Mouse (Mus musculus) hindbrain, embryonic 11.5 days (tissue): ENCODE data around the gene Cx3cr1. TPM values are rescaled to one million over a fixed set of nuclear protein-coding genes. Genes with fewer than 3 reads are reported as not detected.
A peak's percentile ranks its signal among the peaks of the same experiment; 100 is the strongest.

ENCODE experiments used
- ATAC-seq: fragments of 200-750 bp; cut with Nextera tagmentation; 2 replicates; pipeline ENCODE4 v1.8.0; 2017; ENCODE audit warnings: mild to moderate bottlenecking, moderate TSS enrichment, moderate library complexity; ENCODE audit not compliant: low FRiP score
- DNase-seq: peaks from one replicate; pipeline ENCODE4 v3.0.0-alpha.2; 2015; ENCODE audit warnings: low spot score
- H3K27ac ChIP-seq: fragments of 300-500 bp; sonication (generic); 2 replicates; pipeline ENCODE4 v1.5.1; 2014; ENCODE audit warnings: mild to moderate bottlenecking, low read depth, low read length
- H3K27me3 ChIP-seq: fragments of 300-500 bp; sonication (generic); 2 replicates; pipeline ENCODE4 v1.6.1; 2014; ENCODE audit warnings: mild to moderate bottlenecking, low read length, moderate library complexity, mixed read lengths; ENCODE audit not compliant: control insufficient read depth, insufficient read depth
- H3K36me3 ChIP-seq: fragments of 300-500 bp; sonication (generic); 2 replicates; pipeline ENCODE4 v1.6.1; 2014; ENCODE audit warnings: mild to moderate bottlenecking, low read length, moderate library complexity, mixed read lengths; ENCODE audit not compliant: control insufficient read depth, insufficient read depth
- H3K4me1 ChIP-seq: fragments of 300-500 bp; sonication (generic); replicated peaks from 2 replicates; pipeline ENCODE4 v1.6.1; 2014; ENCODE audit warnings: low read length, mixed read lengths; ENCODE audit not compliant: control insufficient read depth, insufficient read depth
- H3K4me2 ChIP-seq: fragments of 300-500 bp; sonication (generic); replicated peaks from 2 replicates; pipeline ENCODE4 v1.6.1; 2014; ENCODE audit warnings: mild to moderate bottlenecking, low read depth, low read length
- H3K4me3 ChIP-seq: fragments of 300-500 bp; sonication (generic); 2 replicates; pipeline ENCODE4 v1.5.1; 2014; ENCODE audit warnings: low read depth, low read length
- H3K9ac ChIP-seq: fragments of 300-500 bp; sonication (generic); 2 replicates; pipeline ENCODE4 v1.6.1; 2014; ENCODE audit warnings: low read depth, low read length
- H3K9me3 ChIP-seq: fragments of 300-500 bp; sonication (generic); 2 replicates; pipeline ENCODE4 v1.6.1; 2016; ENCODE audit warnings: low read length; ENCODE audit not compliant: control insufficient read depth
- WGBS: fragments of 180-500 bp; shearing (Covaris S2); extraction: QIAGEN DNeasy Blood & Tissue Kit; methylation state at CpG from one replicate; pipeline ENCODE4 v1.1.7; 2014; 5-methylcytosine and 5-hydroxymethylcytosine counted together
- polyA plus RNA-seq: library from polyadenylated mRNA; unstranded; fragments of >200 nt; fragmentation: Nextera tagmentation; extraction: Ambion mirVana; gene quantifications from 2 replicates; pipeline ENCODE4 v1.2.1, GENCODE M21; 2014

Cx3cr1 gene
- polyA plus RNA-seq, 1 experiment from 2014 or later = 7.2 TPM

DNA sequence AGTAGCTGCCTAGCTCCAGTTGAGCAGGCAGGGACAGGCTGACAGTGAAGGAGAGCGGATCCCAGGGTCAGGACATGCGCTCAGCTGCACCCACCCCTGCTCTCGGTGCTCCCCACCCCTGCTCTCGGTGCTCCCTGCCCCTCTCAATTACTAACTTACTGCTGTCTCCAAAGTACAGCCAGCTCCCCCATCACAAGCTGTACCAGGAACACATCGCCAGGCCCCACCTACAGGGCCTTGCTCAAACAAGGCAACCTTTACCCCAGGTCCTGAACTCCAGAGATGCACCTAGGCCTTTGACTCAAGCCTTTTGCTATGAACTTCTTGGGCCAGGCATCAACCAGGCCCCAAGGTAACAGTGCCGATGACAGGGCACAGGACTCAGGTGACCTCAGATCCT lies 136.0 kb downstream of the Cx3cr1 start:
- H3K36me3 ChIP-seq = peaks cover 2% of the 10 kb centered on the region; the same call in 1 of the 2 replicates
- H3K9ac ChIP-seq = no peak overlapping the region
- no peak overlapping the region for H3K4me2 ChIP-seq
- no peaks in the 10 kb centered on the region for H3K27me3 ChIP-seq
- no peaks in the 10 kb centered on the region for H3K9me3 ChIP-seq
- H3K4me3 ChIP-seq = no peak overlapping the region
- WGBS = over 99% methylated on average over 6 of the region's 6 CpGs
- H3K4me1 ChIP-seq = no peaks in the 10 kb centered on the region
- H3K27ac ChIP-seq = no peak overlapping the region
- no peak for ATAC-seq
- DNase-seq = no peak

DNA sequence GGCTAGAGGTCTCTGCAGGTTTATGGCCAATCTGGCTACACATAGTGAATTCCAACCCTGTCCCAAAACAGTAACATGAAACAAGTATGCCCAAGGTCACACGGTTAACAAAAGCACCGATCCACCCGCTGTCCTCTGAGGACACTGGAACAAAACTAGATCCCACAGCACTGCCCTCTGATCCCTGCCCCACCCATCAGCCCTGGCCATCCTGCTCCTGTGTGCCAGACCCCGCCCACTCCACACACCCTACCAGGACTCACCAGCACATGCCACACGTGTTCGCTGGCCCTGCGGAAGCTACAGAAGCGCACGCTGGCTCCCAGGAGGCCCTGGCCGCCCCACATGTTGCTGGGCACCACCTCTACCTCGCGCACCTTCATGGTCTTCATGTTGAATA lies 137.3 kb downstream of the Cx3cr1 start:
- Histone ChIP-seq H3K27ac (no peak overlapping the region), H3K4me3 (no peak overlapping the region), H3K9me3 (no peaks in the 10 kb centered on the region), H3K4me2 (no peak overlapping the region), H3K4me1 (no peaks in the 10 kb centered on the region), H3K9ac (no peak overlapping the region), H3K27me3 (no peaks in the 10 kb centered on the region), H3K36me3 (peaks cover 2% of the 10 kb centered on the region; the same call in 1 of the 2 replicates)
- 94% methylated on average over 12 of the region's 12 CpGs for WGBS
- no peak for DNase-seq
- no peak for ATAC-seq

GRCm38 (mm10) chr9:119926497-119926896 lies 143.2 kb downstream of the Cx3cr1 start:
- Histone ChIP-seq H3K27ac (no peak overlapping the region), H3K36me3 (peaks cover 9% of the 10 kb centered on the region; the same call in 1 of the 2 replicates), H3K27me3 (no peaks in the 10 kb centered on the region), H3K9ac (no peak overlapping the region), H3K4me1 (no peaks in the 10 kb centered on the region), H3K9me3 (no peaks in the 10 kb centered on the region), H3K4me3 (no peak overlapping the region), H3K4me2 (no peak overlapping the region)
- WGBS = 84% methylated on average over 5 of the region's 5 CpGs
- no peak for ATAC-seq
- DNase-seq = no peak

GRCm38 (mm10) chr9:119925729-119926128 lies 143.9 kb downstream of the Cx3cr1 start:
- no peak for ATAC-seq
- Histone ChIP-seq H3K27ac (no peak overlapping the region), H3K9ac (no peak overlapping the region), H3K4me2 (no peak overlapping the region), H3K36me3 (peaks cover 9% of the 10 kb centered on the region; the same call in 1 of the 2 replicates), H3K4me3 (no peak overlapping the region), H3K27me3 (no peaks in the 10 kb centered on the region), H3K9me3 (no peaks in the 10 kb centered on the region), H3K4me1 (no peaks in the 10 kb centered on the region)
- WGBS = 84% methylated on average over 8 of the region's 8 CpGs
- DNase-seq = no peak

- peaks cover 9% of the 10 kb centered on the region; the same call in 1 of the 2 replicates for H3K36me3 ChIP-seq
- WGBS = 95% methylated on average over 16 of the region's 16 CpGs
- no peaks in the 10 kb centered on the region for H3K9me3 ChIP-seq
- no peak overlapping the region for H3K4me2 ChIP-seq
- H3K9ac ChIP-seq = no peak overlapping the region
- H3K27ac ChIP-seq = no peak overlapping the region
- H3K4me3 ChIP-seq = no peak overlapping the region
- no peaks in the 10 kb centered on the region for H3K4me1 ChIP-seq
- DNase-seq = no peak
- H3K27me3 ChIP-seq = no peaks in the 10 kb centered on the region
- ATAC-seq = no peak
Observed at GRCm38 (mm10) chr9:119925120-119925657, 144.5 kb downstream of the Cx3cr1 start.

DNA sequence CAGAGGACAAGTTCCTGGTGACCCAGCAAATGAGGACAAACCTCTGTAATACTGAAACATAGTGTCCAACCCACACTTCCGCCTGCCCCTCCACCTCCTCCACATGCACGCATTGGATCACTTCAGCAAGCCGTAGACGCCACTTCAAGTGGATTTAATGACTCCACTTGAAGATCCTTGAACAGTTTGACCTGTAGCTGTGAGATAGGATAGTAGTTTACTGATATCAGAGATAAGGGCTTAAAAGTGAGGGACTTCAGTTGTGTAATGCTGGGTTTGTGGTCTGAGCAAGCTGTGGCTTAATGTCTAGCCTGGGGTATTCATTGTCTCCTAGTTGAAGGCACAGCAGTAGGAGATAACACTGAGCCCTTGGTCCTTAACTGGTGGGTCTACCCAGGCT lies 146.2 kb downstream of the Cx3cr1 start:
- H3K4me2 ChIP-seq = no peak overlapping the region
- H3K36me3 ChIP-seq = peaks cover 11% of the 10 kb centered on the region; the same call in 1 of the 2 replicates
- no peak overlapping the region for H3K4me3 ChIP-seq
- DNase-seq (no peak), ATAC-seq (no peak)
- H3K4me1 ChIP-seq = no peaks in the 10 kb centered on the region
- H3K27me3 ChIP-seq = no peaks in the 10 kb centered on the region
- no peaks in the 10 kb centered on the region for H3K9me3 ChIP-seq
- WGBS = 95% methylated on average over 4 of the region's 4 CpGs
- H3K27ac ChIP-seq = no peak overlapping the region
- H3K9ac ChIP-seq = no peak overlapping the region

- Histone ChIP-seq H3K4me3 (no peak overlapping the region), H3K36me3 (peaks cover 16% of the 10 kb centered on the region; the same call in 1 of the 2 replicates), H3K9me3 (no peaks in the 10 kb centered on the region), H3K9ac (no peak overlapping the region), H3K4me2 (no peak overlapping the region), H3K27me3 (no peaks in the 10 kb centered on the region), H3K27ac (no peak overlapping the region), H3K4me1 (no peaks in the 10 kb centered on the region)
- DNase-seq (no peak), ATAC-seq (no peak)
- 81% methylated on average over 1 of the region's 1 CpGs for WGBS
Observed at GRCm38 (mm10) chr9:119919858-119920257, 149.8 kb downstream of the Cx3cr1 start.

DNA sequence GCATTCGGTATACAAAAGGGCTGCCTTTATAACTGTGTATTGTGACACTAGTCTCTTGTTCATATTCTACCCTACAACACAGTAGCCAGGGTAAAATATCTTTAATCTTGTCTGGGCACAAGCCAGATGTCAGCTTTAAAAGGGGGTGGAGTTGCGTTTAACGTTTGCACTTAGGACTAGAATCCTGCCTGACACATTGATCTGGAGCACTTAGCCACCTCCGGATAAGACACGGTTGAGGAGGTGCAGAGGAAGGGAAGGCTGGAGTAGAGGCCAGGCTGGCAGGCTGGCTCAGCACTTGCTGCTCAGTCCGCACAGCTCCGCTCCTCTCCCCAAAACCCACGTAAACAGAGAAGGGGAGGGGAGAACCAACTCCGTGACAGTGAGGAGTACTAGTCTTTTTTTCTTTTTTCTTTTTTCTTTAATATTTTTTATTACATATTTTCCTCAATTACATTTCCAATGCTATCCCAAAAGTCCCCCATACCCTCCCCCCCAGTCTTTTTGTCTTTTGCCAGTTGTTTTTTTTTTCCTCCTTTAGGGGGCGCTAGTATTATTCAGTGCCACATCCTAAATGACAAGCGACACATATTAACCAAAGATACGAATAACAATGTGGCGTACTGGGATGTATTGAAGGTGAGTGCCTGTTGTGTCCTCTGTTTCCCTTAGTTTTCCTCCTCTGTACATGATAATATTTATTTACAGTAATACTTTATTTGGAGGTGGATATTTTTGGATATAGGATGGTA lies 156.4 kb downstream of the Cx3cr1 start:
- no peaks in the 10 kb centered on the region for H3K27me3 ChIP-seq
- H3K4me2 ChIP-seq = no peak overlapping the region
- H3K4me1 ChIP-seq = no peaks in the 10 kb centered on the region
- H3K27ac ChIP-seq = no peak overlapping the region
- H3K36me3 ChIP-seq = 0 out of 2 replicates have a peak, but pooled peaks cover 8% of the 10 kb centered on the region
- no peak for ATAC-seq
- DNase-seq = peak; percentile 19
- H3K9ac ChIP-seq = no peak overlapping the region
- no peak overlapping the region for H3K4me3 ChIP-seq
- 81% methylated on average over 13 of the region's 13 CpGs for WGBS
- H3K9me3 ChIP-seq = no peaks in the 10 kb centered on the region

DNA sequence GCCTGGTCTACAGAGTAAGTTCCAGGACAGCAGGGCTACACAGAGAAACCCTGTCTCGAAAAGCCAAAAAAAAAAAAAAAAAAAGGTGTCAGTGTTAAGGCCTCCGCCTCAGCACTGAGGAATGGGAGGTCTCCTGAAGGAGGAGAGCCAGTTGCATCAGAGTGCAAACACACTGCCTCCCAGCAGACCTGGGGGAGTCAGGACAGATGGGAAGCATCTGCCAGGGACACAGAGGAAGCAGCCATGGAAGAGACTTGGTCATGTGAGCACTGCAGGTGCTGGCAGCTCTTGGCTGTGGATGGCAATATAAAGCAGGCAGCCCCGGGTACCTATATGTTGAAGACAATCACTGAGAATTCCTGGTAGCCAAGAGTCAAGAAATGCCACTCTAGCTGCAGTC lies 159.7 kb downstream of the Cx3cr1 start:
- no peak overlapping the region for H3K9ac ChIP-seq
- no peaks in the 10 kb centered on the region for H3K4me1 ChIP-seq
- DNase-seq = no peak
- H3K9me3 ChIP-seq = no peaks in the 10 kb centered on the region
- 97% methylated on average over 3 of the region's 3 CpGs for WGBS
- H3K4me3 ChIP-seq = no peak overlapping the region
- H3K27me3 ChIP-seq = no peaks in the 10 kb centered on the region
- H3K27ac ChIP-seq = no peak overlapping the region
- H3K4me2 ChIP-seq = no peak overlapping the region
- H3K36me3 ChIP-seq = 0 out of 2 replicates have a peak, but pooled peaks cover 4% of the 10 kb centered on the region
- ATAC-seq = no peak
